Mouse (Mus musculus) MEL (cell line): Measurements from ENCODE around the gene Hist1h2bh. TPM values are rescaled to one million over a fixed set of nuclear protein-coding genes. Genes with fewer than 3 reads are reported as not detected.
A peak's percentile ranks its signal among the peaks of the same experiment; 100 is the strongest.
"Not testable (repeated sequence)": the region's sequence is repeated elsewhere in the genome, so short reads cannot be mapped to it uniquely, and the experiment has no call there.

Experiments
- DNase-seq: peaks from one replicate; pipeline ENCODE4 v3.0.0; 2011; ENCODE audit warnings: low read depth, low spot score
- H3K27ac ChIP-seq: 2 replicates; pipeline ENCODE4 v1.5.1; 2012; ENCODE audit warnings: low read depth, mild to moderate bottlenecking, control low read depth, low read length, moderate library complexity; ENCODE audit not compliant: control insufficient read depth
- H3K27me3 ChIP-seq, 2 experiments: fragments of 150-350 bp in 1 of 2; sonication (generic) in 1 of 2; 2 replicates each; pipeline ENCODE4 v1.6.1; 2012; ENCODE audit warnings: low read length in 2 of 2, mild to moderate bottlenecking in 2 of 2, improper control_type of control experiment in 1 of 2, moderate library complexity in 1 of 2; ENCODE audit not compliant: insufficient read depth in 2 of 2, control insufficient read depth in 1 of 2
- H3K36me3 ChIP-seq, 2 experiments: 2 replicates each; pipeline ENCODE4 v1.6.1; 2012 to 2014; ENCODE audit warnings: low read length in 2 of 2, improper control_type of control experiment in 1 of 2, inconsistent platforms in 1 of 2, mild to moderate bottlenecking in 1 of 2; ENCODE audit not compliant: insufficient read depth in 2 of 2, control insufficient read depth in 1 of 2
- H3K4me1 ChIP-seq, 2 experiments: fragments of 150-350 bp in 1 of 2; sonication (generic) in 1 of 2; 2 replicates each; pipeline ENCODE4 v1.6.1; 2012; ENCODE audit warnings: low read length in 2 of 2, improper control_type of control experiment in 1 of 2, mild to moderate bottlenecking in 1 of 2; ENCODE audit not compliant: insufficient read depth in 2 of 2, control insufficient read depth in 1 of 2
- H3K4me3 ChIP-seq, 2 experiments: fragments of 150-350 bp in 1 of 2; sonication (generic) in 1 of 2; 2 replicates each; pipeline ENCODE4 v1.5.1; 2012; ENCODE audit warnings: low read depth in 2 of 2, low read length in 2 of 2, mild to moderate bottlenecking in 2 of 2, moderate library complexity in 2 of 2, control low read depth in 1 of 2, improper control_type of control experiment in 1 of 2; ENCODE audit not compliant: control insufficient read depth in 1 of 2, insufficient read depth in 1 of 2
- H3K79me2 ChIP-seq: 2 replicates; pipeline ENCODE4 v1.6.1; 2012; ENCODE audit warnings: mild to moderate bottlenecking, low read length, moderate library complexity; ENCODE audit not compliant: control insufficient read depth, poor library complexity, insufficient read depth
- H3K9ac ChIP-seq: 2 replicates; pipeline ENCODE4 v1.6.1; 2012; ENCODE audit warnings: low read depth, mild to moderate bottlenecking, control low read depth, low read length, moderate library complexity; ENCODE audit not compliant: control insufficient read depth, poor library complexity, severe bottlenecking
- H3K9me3 ChIP-seq: fragments of 150-350 bp; sonication (generic); replicated peaks from 2 replicates; pipeline ENCODE4 v1.6.1; 2012; ENCODE audit warnings: mild to moderate bottlenecking, low read length, improper control_type of control experiment, moderate library complexity; ENCODE audit not compliant: insufficient read depth
- E2F4 ChIP-seq: IDR thresholded peaks from 2 replicates; pipeline ENCODE4 v1.6.1; 2011; ENCODE audit warnings: low read depth, low read length, improper control_type of control experiment, borderline replicate concordance
- HCFC1 ChIP-seq: IDR thresholded peaks from 2 replicates; pipeline ENCODE4 v1.6.1; 2012; ENCODE audit warnings: low read depth, mild to moderate bottlenecking, inconsistent platforms, low read length, improper control_type of control experiment, moderate library complexity
- NELFE ChIP-seq: IDR thresholded peaks from 2 replicates; pipeline ENCODE4 v1.6.1; 2011; ENCODE audit warnings: low read depth, low read length, improper control_type of control experiment
- POLR2A ChIP-seq, 2 experiments: IDR thresholded peaks; 2 replicates each; pipeline ENCODE4 v1.6.1; 2011 to 2012; ENCODE audit warnings: low read length in 2 of 2, mild to moderate bottlenecking in 2 of 2, control low read depth in 1 of 2, improper control_type of control experiment in 1 of 2, low read depth in 1 of 2, moderate library complexity in 1 of 2; ENCODE audit not compliant: control insufficient read depth in 1 of 2, insufficient read depth in 1 of 2, poor library complexity in 1 of 2
- POLR2AphosphoS5 ChIP-seq: IDR thresholded peaks from 2 replicates; pipeline ENCODE4 v1.6.1; 2012; ENCODE audit warnings: low read depth, borderline replicate concordance, mild to moderate bottlenecking, inconsistent platforms, low read length, moderate library complexity, mixed read lengths
- RCOR1 ChIP-seq: IDR thresholded peaks from 2 replicates; pipeline ENCODE4 v1.6.1; 2012; ENCODE audit warnings: low read depth, mild to moderate bottlenecking, inconsistent platforms, low read length, improper control_type of control experiment
- SMC3 ChIP-seq: IDR thresholded peaks from 2 replicates; pipeline ENCODE4 v1.6.1; 2011; ENCODE audit warnings: low read depth, low read length, improper control_type of control experiment
- TBP ChIP-seq: IDR thresholded peaks from 2 replicates; pipeline ENCODE4 v1.8.0; 2011; ENCODE audit warnings: low read depth, low read length, improper control_type of control experiment
- ZMIZ1 ChIP-seq: IDR thresholded peaks from 2 replicates; pipeline ENCODE4 v1.6.1; 2012; ENCODE audit warnings: low read depth, mild to moderate bottlenecking, inconsistent platforms, low read length, improper control_type of control experiment, moderate library complexity
- ZNF384 ChIP-seq: IDR thresholded peaks from 2 replicates; pipeline ENCODE4 v1.6.1; 2012; ENCODE audit warnings: low read depth, mild to moderate bottlenecking, inconsistent platforms, low read length, improper control_type of control experiment
- polyA plus RNA-seq, 2 experiments: library from polyadenylated mRNA; stranded (reverse) in 1 of 2; unstranded in 1 of 2; fragments of >175 nt in 1 of 2; fragments of >200 nt in 1 of 2; gene quantifications; 2 replicates each; pipeline versions ENCODE4 v1.2.1 to v1.2.4; 2012; ENCODE audit warnings: low replicate concordance in 2 of 2, low read depth in 1 of 2; ENCODE audit not compliant: insufficient read length in 2 of 2, insufficient read depth in 1 of 2, missing spikeins in 1 of 2
- total RNA-seq: library from RNA; depleted of rRNA; stranded (reverse); fragments of 300-350 nt; gene quantifications from 2 replicates; pipeline ENCODE4 v1.2.3, GENCODE M21; 2012

The Hist1h2bh gene
- total and polyA plus RNA-seq, 3 experiments = 0.70 to 275 TPM; not detected in 1

DNA sequence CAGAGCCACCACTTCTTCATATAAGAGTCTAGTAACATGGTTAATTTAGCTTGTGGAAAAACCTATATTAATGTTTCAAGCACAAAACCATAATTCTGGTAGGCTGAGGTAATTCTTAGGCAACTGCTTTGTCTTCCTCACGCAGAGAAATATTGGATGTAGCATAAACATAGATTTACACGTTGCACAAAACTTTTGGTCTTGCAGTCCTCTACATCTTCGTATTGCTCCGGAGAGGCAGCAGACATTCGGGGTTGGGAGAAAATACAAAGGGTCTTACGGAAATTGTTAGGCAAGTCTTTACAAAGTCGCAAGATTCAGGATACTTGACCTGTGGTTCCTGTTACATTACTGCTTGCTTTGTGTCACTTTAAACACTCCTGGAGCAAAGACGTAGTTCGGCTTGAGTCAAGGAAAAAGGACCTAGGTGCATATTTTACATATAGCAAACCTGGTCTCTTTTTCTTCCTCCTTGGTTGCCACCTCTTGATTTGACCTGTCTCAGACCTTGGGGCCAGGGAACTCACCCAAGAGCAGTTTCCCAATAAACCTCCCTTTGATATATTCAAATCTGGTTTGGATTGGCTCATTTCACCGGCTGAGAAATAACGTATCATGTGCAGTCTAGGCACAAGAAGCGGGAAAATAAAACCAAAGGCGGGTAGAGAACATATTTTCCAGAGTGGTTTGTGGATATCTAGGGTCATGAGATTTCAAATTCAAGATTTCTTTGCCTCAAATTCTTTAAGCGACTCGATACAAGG lies 8.6 kb downstream of the Hist1h2bh start:
- no peaks in the 10 kb centered on the region for H3K27me3 ChIP-seq
- peak overlapping the region; percentile 95 for H3K27ac ChIP-seq
- no peaks in the 10 kb centered on the region for H3K9me3 ChIP-seq
- H3K36me3 ChIP-seq = peaks cover 0 to 26% of the 10 kb centered on the region in 2 experiments; a peak in 2 of 4 replicates
- peak overlapping the region; percentile 35 to 67 for H3K4me3 ChIP-seq
- peak overlapping the region; percentile 95 for H3K9ac ChIP-seq
- peaks cover 4% of the 10 kb centered on the region; the same call in 1 of the 2 replicates for H3K79me2 ChIP-seq
- TF ChIP-seq POLR2A (IDR thresholded peaks at IDR 0.05; ENCODE audit: control insufficient read depth in 1 of 2, insufficient read depth in 1 of 2, low read depth in 1 of 2, low read length in 2 of 2, poor library complexity in 1 of 2) (peak; percentile 43 to 51; a peak in 3 of 4 replicates), RCOR1 (no peak), POLR2AphosphoS5 (peak; percentile 86; the same call in 1 of the 2 replicates), ZMIZ1 (no peak), SMC3 (no peak), ZNF384 (no peak)
- peaks cover 0 to 4% of the 10 kb centered on the region in 2 experiments; a peak in 2 of 4 replicates for H3K4me1 ChIP-seq
- peak; percentile 91 for DNase-seq

DNA sequence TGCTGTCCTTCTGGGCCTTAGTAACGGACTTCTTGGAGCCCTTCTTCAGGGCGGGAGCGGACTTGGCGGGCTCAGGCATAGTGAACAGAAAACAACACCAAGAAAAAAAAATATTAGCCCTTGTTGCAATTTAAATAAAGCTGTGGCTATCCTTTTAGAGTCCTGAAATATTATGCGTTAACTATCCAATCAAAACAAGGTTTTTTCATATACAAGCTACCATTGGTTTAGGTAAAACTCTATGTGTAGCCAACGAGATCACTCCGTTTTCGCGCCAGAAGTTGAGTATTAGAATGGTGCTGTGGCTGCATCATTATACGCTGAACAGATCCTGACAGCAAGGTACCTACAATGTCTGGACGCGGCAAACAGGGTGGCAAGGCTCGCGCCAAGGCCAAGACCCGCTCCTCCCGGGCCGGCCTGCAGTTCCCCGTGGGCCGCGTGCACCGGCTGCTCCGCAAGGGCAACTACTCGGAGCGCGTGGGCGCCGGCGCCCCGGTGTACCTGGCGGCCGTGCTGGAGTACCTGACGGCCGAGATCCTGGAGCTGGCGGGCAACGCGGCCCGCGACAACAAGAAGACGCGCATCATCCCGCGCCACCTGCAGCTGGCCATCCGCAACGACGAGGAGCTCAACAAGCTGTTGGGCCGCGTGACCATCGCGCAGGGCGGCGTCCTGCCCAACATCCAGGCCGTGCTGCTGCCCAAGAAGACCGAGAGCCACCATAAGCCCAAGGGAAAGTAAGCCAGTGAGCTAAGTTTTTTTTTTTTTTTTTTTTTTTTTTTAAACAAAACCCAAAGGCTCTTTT lies 9.4 kb downstream of the Hist1h2bh start, which contains the start of gene Hist1h2af:
Hist1h2af (plus strand) TSS at position 347 of the 808 bp plus-strand sequence.
- H3K79me2 ChIP-seq, H3K27me3 ChIP-seq, H3K9me3 ChIP-seq, H3K4me1 ChIP-seq: not testable (repeated sequence)
- Histone ChIP-seq H3K9ac (peak within 1 kb of the TSS; percentile 95), H3K36me3 (peaks cover 0 to 28% of the 10 kb centered on the region in 2 experiments; a peak in 2 of 4 replicates), H3K27ac (peak within 1 kb of the TSS; percentile 100), H3K4me3 (peak within 1 kb of the TSS; percentile 35 to 67)
- TF ChIP-seq POLR2A (IDR thresholded peaks at IDR 0.05; ENCODE audit: control insufficient read depth in 1 of 2, insufficient read depth in 1 of 2, low read depth in 1 of 2, low read length in 2 of 2, poor library complexity in 1 of 2) (peak; percentile 66 to 74; a peak in 3 of 4 replicates), POLR2AphosphoS5 (0 out of 2 replicates have a peak, but pooled peaks have one; percentile 24), TBP (peak; percentile 97)
- peak; percentile 96 for DNase-seq

DNA sequence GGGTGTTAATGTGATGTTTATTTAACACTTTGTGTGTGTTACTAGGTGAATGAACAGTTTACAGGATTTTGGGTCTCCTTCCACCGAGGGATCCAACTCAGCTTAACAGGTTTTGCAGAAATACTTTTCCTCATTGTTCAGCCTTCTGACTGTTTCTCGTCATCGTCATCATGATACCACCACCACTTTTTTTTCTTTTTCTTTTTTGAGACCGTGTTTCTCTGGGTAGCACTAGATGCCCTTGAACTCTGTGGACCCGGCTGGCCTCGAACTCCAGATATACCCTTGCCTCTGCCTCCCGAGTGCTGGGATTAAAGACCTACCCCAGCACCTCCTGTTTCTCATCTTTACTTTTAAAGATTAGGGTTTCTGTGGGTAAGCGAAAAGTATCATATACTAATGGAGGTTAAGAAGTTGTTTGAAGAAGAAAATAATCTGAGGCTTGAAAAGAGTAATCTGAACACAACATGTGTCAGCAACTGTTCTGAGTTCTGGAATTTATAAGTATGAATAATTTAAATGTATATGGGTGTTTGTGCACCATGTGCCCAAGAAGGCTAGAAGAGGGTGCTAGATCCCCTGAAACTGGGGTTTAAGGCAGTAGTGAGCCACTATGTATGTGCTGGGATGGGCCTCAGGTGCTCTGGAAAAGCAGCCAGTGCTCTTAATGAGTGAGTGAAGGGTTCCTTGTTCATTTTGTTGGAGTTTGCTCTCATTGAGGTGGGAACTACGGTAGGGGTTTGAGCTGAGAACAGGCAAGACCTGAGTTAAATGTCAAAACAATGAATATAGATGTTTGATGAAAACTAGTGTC lies 10.7 kb downstream of the Hist1h2bh start:
- Histone ChIP-seq H3K36me3 (peaks cover 0 to 29% of the 10 kb centered on the region in 2 experiments; a peak in 2 of 4 replicates), H3K4me3 (peak overlapping the region; percentile 12 to 51), H3K27me3 (no peaks in the 10 kb centered on the region), H3K4me1 (peaks cover 0 to 4% of the 10 kb centered on the region in 2 experiments; a peak in 2 of 4 replicates), H3K9ac (peak overlapping the region; percentile 84), H3K79me2 (peaks cover 4% of the 10 kb centered on the region; the same call in 1 of the 2 replicates), H3K27ac (peak overlapping the region; percentile 100), H3K9me3 (no peaks in the 10 kb centered on the region)
- DNase-seq = peak; percentile 78
- TF ChIP-seq HCFC1 (no peak), POLR2A (IDR thresholded peaks at IDR 0.05; ENCODE audit: control insufficient read depth in 1 of 2, insufficient read depth in 1 of 2, low read depth in 1 of 2, low read length in 2 of 2, poor library complexity in 1 of 2) (no peak), NELFE (no peak), ZNF384 (no peak), E2F4 (no peak)
- TF ChIP-seq, all 39 proteins: peak for 0
